Comparison of ENCODE assay signal across 8 mouse cellular contexts in the genomic region with DNA sequence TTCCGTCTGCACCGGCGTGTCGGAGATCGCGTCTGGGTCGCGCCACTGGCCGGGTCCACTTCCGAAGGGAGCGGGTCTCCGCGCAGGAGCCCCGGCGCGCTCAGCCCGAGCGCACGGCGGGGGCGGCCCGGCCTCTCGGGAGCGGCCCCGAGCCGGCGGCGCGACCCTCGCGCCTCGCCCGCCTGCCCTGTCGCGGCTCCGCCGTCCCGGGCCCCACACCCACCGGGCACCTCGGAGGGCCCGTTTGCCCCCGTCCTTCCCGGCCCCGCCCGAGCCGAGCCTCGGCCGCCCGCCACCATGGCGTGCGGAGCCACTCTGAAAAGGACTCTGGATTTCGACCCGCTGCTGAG. TPM values are rescaled to one million over a fixed set of nuclear protein-coding genes. Genes with fewer than 3 reads are reported as not detected.
DNase-seq lines count a peak whose midpoint lies in the region; ATAC-seq and TF ChIP-seq lines count a peak whose summit lies in the region.

A gene (plus strand): TSS at position 190 of the 350 bp plus-strand sequence.

- DNase-seq in lung, embryonic 14.5 days, result no peak
- no peak for DNase-seq in lung, postnatal 25 days (ENCODE audit: low spot score)
- no peak for DNase-seq in brain, embryonic 14.5 days (ENCODE audit: low read depth)
- no peak for DNase-seq in gastrocnemius, postnatal 36 days
- no peak for DNase-seq in frontal cortex, postnatal 25 days (ENCODE audit: low spot score in 2 of 2)
- DNase-seq in natural killer cell, adult 2 months (ENCODE audit: low spot score in 2 of 2), result no peak

- peak within 1 kb of the TSS; percentile 84 for H3K9ac ChIP-seq in lung, embryonic 14.5 days
- peak within 1 kb of the TSS; percentile 96 for H3K9ac ChIP-seq in intestine, embryonic 16.5 days (ENCODE audit: low read depth, low read length)

- TF ChIP-seq POLR2A in brain, embryonic 14.5 days (IDR thresholded peaks at IDR 0.05; ENCODE audit: borderline replicate concordance, extremely low read depth, insufficient read depth, insufficient read length, poor library complexity, severe bottlenecking), result no peak

- no peak; the same call in 1 of the 2 replicates for ATAC-seq in lung, embryonic 14.5 days (ENCODE audit: insufficient read depth)
- ATAC-seq in intestine, embryonic 16.5 days, result peak; percentile 73

- WGBS in lung, embryonic 14.5 days, result under 1% methylated on average over 42 of the region's 53 CpGs
- WGBS in intestine, embryonic 16.5 days, result under 1% methylated on average over 36 of the region's 53 CpGs
- WGBS in macrophage (ENCODE audit: missing documents), result under 1% methylated on average over 18 of the region's 53 CpGs

- peak within 1 kb of the TSS; percentile 92 for H3K27ac ChIP-seq in lung, embryonic 14.5 days (ENCODE audit: low read depth)
- peak within 1 kb of the TSS; percentile 97 for H3K27ac ChIP-seq in intestine, embryonic 16.5 days (ENCODE audit: low read length)
- peak within 1 kb of the TSS; percentile 76 for H3K27ac ChIP-seq in macrophage

- 0 out of 2 replicates have a peak, but pooled peaks cover 1% of the 10 kb centered on the region for H3K4me1 ChIP-seq in lung, embryonic 14.5 days (ENCODE audit: insufficient read depth)
- peaks cover 8% of the 10 kb centered on the region; the same call in 1 of the 2 replicates for H3K4me1 ChIP-seq in intestine, embryonic 16.5 days (ENCODE audit: control insufficient read depth, insufficient read depth, low read length)

- H3K79me2 ChIP-seq in macrophage (ENCODE audit: inconsistent target), result peaks cover 47% of the 10 kb centered on the region

- peak within 1 kb of the TSS; percentile 97 for H3K4me3 ChIP-seq in lung, embryonic 14.5 days (ENCODE audit: low read depth, low read length)
- H3K4me3 ChIP-seq in intestine, embryonic 16.5 days (ENCODE audit: low read length), result peak within 1 kb of the TSS; percentile 95
- H3K4me3 ChIP-seq in macrophage (ENCODE audit: inconsistent target), result peak within 1 kb of the TSS; percentile 80

- intact Hi-C loops in gastrocnemius, postnatal 36 days (cut with DNase I), result no loop called here

- H3K4me2 ChIP-seq in lung, embryonic 14.5 days, result peak within 1 kb of the TSS; percentile 70
- peak within 1 kb of the TSS; percentile 69 for H3K4me2 ChIP-seq in intestine, embryonic 16.5 days (ENCODE audit: low read depth, low read length)

- H3K27me3 ChIP-seq in lung, embryonic 14.5 days (ENCODE audit: insufficient read depth, low read length), result no peaks in the 10 kb centered on the region
- no peaks in the 10 kb centered on the region for H3K27me3 ChIP-seq in intestine, embryonic 16.5 days (replicated peaks; ENCODE audit: control insufficient read depth, insufficient read depth, low read length)

- TF ChIP-seq CTCF in lung, embryonic 14.5 days (IDR thresholded peaks at IDR 0.05; ENCODE audit: low read depth), result no peak
- no peak for TF ChIP-seq CTCF in brain, embryonic 14.5 days (IDR thresholded peaks at IDR 0.05; ENCODE audit: borderline replicate concordance, extremely low read depth, insufficient read depth, insufficient read length)

- no peaks in the 10 kb centered on the region for H3K36me3 ChIP-seq in lung, embryonic 14.5 days (ENCODE audit: insufficient read depth)
- H3K36me3 ChIP-seq in intestine, embryonic 16.5 days (ENCODE audit: control insufficient read depth, insufficient read depth, low read length), result no peaks in the 10 kb centered on the region
- no peaks in the 10 kb centered on the region for H3K36me3 ChIP-seq in macrophage (ENCODE audit: inconsistent target)

- no peaks in the 10 kb centered on the region for H3K9me3 ChIP-seq in lung, embryonic 14.5 days (ENCODE audit: low read depth, low read length)
- no peaks in the 10 kb centered on the region for H3K9me3 ChIP-seq in intestine, embryonic 16.5 days (ENCODE audit: control insufficient read depth, low read length)

RNA-seq across cellular contexts. Expression of the gene that starts here (rescaled TPM):
- polyA plus RNA-seq in lung, embryonic 14.5 days (2014; fragmentation: Nextera tagmentation; extraction: Ambion mirVana), result 56.1 and 60.0 TPM in 2 replicates
- 139 and 159 TPM in 2 replicates for polyA plus RNA-seq in brain, embryonic 14.5 days (2012; rRNA removed)
- 10 to 100 TPM; 33.4 to 42.6 TPM for total RNA-seq in gastrocnemius, postnatal 36 days (2021)
- 9.2 and 14.0 TPM in 2 replicates for polyA plus RNA-seq in intestine, embryonic 16.5 days (2015; fragmentation: Nextera tagmentation; extraction: Ambion mirVana)
- total RNA-seq in macrophage (2018; cell fraction: chromatin; rRNA removed), result 10 to 100 TPM in 25 of 26 experiments, 1 to 10 TPM in 1; 9.9 to 70.0 (median 33.3) TPM
- total RNA-seq in macrophage (2018; cell fraction: cytosol; rRNA removed), result 10 to 100 TPM; 35.2 to 51.6 (median 45.6) TPM
- total RNA-seq in macrophage (2018; cell fraction: nucleus; rRNA removed), result 10 to 100 TPM; 16.8 to 68.4 (median 33.6) TPM
- 39.2 to 44.3 TPM (median 43.4 TPM) in 3 replicates for polyA plus RNA-seq in macrophage (2018)
